Mouse (Mus musculus) fat pad, adult 2 months (tissue): Measurements from ENCODE around the gene Tulp1.

Experiments
- DNase-seq: peaks from one replicate; pipeline ENCODE4 v3.0.0-alpha.2; 2011; ENCODE audit warnings: low read depth, low spot score; ENCODE audit errors: extremely low read depth

The Tulp1 gene

DNA sequence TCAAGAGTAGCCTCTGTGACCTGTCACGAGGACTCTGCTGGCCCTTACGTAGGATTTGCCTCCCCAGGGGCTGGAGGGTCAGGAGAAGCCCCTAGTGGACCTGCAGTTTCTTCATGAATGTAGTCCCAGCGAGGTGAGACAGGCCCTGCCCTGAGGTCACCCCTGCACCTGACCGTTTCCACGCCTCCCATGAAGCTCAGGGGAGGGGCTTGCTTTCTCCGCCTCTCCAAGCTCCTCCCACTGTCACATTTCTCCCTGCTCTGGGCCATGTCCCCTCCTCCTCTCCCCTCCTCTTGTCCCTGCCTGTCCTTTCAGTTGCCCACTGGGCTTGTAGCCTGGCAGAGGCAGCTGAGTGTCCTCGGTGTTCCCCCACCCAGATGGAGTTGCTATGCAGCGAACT, 47.9 kb downstream of the Tulp1 start:
- no peak for DNase-seq

- no peak for DNase-seq
Measured at GRCm38 (mm10) chr17:28316476-28316875, 48.5 kb downstream of the Tulp1 start.

DNA sequence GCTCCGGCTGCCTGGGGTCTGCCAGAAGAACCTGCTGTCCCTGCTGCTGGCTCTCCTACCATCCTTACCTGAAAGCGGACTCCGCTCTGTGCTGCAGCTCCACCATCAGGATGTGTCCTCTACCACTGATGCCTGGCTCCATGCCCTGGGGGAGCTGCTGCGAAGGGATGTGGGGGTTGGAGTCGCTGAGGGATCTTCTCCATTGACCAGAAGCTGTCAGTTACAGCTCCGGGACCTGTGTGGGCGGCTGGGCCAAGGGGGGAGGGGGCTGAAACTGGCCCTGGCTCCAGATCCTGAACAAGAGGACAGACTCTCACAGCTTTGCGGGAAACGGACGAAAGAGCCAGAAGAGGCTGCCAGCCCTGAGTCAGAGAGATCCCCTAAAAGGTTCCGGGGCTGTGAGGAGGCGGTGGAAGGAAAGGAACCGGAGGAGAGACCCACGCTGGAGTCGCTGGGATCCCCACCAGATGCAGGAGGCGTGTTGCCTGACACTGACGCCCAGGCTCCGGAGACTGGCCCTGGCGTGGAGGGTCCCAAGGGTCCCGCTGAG, 49.3 kb downstream of the Tulp1 start:
- no peak for DNase-seq

- no peak for DNase-seq
Measured at GRCm38 (mm10) chr17:28313880-28314225, 51.2 kb downstream of the Tulp1 start.

- peak; percentile 89 for DNase-seq
Measured at GRCm38 (mm10) chr17:28313212-28313879, 51.7 kb downstream of the Tulp1 start, which contains the start of gene Fance. Gene Fance (plus strand): TSS chr17:28313519.

- DNase-seq = no peak
Measured at GRCm38 (mm10) chr17:28312232-28313211, 52.5 kb downstream of the Tulp1 start.

DNA sequence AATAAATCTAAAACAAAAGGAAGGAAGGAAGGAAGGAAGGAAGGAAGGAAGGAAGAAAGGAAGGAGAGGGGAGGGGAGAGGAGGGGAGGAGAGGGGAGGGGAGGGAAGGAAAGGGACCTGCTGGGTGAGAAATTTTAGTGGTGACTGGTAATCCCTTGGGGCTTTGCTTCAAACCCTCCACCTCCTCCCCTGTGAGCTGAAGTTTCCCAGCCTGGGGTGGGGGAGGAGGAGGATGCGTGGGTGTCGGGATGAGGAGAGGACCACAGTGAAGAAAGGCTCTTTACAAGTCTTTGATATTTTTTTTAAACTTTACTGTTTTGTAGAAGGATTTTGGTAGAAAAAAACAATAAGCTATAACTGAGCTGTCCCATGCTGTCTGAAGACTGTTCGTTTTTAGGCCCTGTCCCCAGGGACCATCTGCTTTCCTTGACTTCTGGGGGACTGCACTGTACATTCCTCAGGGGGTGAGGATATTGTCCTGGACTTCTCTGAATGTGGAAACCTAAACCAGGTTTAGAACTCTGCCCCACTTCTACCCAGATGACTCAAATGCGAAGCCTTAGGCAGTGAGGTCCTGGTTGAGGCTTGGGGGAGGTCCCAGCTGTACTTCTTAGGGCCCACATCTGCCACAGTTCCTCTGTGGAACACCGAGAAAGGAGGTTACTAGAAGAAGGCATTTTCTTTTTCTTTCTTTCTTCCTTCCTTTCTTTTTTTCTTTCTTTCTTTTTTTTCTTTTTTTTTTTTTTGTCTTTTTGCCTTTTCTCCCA, 53.5 kb downstream of the Tulp1 start:
- no peak for DNase-seq

GRCm38 (mm10) chr17:28310831-28311230, 54.2 kb downstream of the Tulp1 start:
- no peak for DNase-seq

GRCm38 (mm10) chr17:28308297-28309195, 56.5 kb downstream of the Tulp1 start:
- DNase-seq = no peak

DNA sequence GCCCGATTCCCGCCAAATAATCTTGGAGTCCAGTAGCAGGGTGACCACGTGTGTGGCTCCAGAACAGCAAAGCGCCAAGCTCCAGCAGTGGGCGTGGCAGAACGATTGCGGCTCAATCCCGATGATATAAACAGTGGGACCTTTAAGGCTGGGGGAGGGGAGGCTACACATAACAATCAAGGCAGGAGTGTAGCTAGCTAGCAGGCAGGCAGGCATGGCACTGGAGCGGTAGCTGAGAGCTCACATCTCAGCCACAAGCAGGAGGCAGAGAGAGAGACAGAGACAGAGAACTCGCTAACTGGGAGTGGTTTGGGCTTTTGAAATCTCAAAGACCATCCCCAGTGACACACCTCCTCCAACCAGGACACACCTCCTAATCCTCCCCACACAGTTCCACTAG, 59.9 kb downstream of the Tulp1 start:
- no peak for DNase-seq
